Mouse (Mus musculus) megakaryocyte-erythroid progenitor cell, adult 5-6 weeks (primary cell): ENCODE data around the gene Defb47. TPM values are rescaled to one million over a fixed set of nuclear protein-coding genes. Genes with fewer than 3 reads are reported as not detected.

Experiments used
- total RNA-seq, 2 experiments: library from RNA; stranded (forward) in 1 of 2; stranded (reverse) in 1 of 2; fragments of 200-1000, 215-1000 nt in 1 of 2; fragments of >200 nt in 1 of 2; fragmentation: Nextera tagmentation in 1 of 2; gene quantifications; 2 replicates each; pipeline ENCODE4 v1.2.3; 2014 to 2017

Defb47 gene
- total RNA-seq, 2 experiments from 2014 or later = not detected

Other genes with a start within 250 kb of the Defb47 start
- gene Ints6, start 236.9 kb upstream of the Defb47 start, total RNA-seq (2014; fragmentation: Nextera tagmentation) = 37.0 and 58.2 TPM in 2 replicates
- 93.6 and 138 TPM in 2 replicates for gene Ints6, start 236.9 kb upstream of the Defb47 start, total RNA-seq (2017)
- gene Wdfy2, start 160.4 kb upstream of the Defb47 start, total RNA-seq (2014; fragmentation: Nextera tagmentation) = 2.8 and 5.7 TPM in 2 replicates
- gene Wdfy2, start 160.4 kb upstream of the Defb47 start, total RNA-seq (2017) = 4.8 and 4.9 TPM in 2 replicates
- gene Defb48, start 13.6 kb upstream of the Defb47 start, total RNA-seq (2014; fragmentation: Nextera tagmentation) = not detected in 2 replicates
- not detected in 2 replicates for gene Defb48, start 13.6 kb upstream of the Defb47 start, total RNA-seq (2017)
- not detected in 2 replicates for gene Defb43, start 13.7 kb downstream of the Defb47 start, total RNA-seq (2014; fragmentation: Nextera tagmentation)
- not detected in 2 replicates for gene Defb43, start 13.7 kb downstream of the Defb47 start, total RNA-seq (2017)
- gene Defb42, start 48.9 kb downstream of the Defb47 start, total RNA-seq (2014; fragmentation: Nextera tagmentation) = not detected in 2 replicates
- gene Defb42, start 48.9 kb downstream of the Defb47 start, total RNA-seq (2017) = 1.1 TPM in 1 of 2 replicates, not detected in the other
- not detected in 2 replicates for gene Defb30, start 51.9 kb downstream of the Defb47 start, total RNA-seq (2014; fragmentation: Nextera tagmentation)
- not detected in 2 replicates for gene Defb30, start 51.9 kb downstream of the Defb47 start, total RNA-seq (2017)